Mouse (Mus musculus): ENCODE data around the gene Sar1a.

DNA sequence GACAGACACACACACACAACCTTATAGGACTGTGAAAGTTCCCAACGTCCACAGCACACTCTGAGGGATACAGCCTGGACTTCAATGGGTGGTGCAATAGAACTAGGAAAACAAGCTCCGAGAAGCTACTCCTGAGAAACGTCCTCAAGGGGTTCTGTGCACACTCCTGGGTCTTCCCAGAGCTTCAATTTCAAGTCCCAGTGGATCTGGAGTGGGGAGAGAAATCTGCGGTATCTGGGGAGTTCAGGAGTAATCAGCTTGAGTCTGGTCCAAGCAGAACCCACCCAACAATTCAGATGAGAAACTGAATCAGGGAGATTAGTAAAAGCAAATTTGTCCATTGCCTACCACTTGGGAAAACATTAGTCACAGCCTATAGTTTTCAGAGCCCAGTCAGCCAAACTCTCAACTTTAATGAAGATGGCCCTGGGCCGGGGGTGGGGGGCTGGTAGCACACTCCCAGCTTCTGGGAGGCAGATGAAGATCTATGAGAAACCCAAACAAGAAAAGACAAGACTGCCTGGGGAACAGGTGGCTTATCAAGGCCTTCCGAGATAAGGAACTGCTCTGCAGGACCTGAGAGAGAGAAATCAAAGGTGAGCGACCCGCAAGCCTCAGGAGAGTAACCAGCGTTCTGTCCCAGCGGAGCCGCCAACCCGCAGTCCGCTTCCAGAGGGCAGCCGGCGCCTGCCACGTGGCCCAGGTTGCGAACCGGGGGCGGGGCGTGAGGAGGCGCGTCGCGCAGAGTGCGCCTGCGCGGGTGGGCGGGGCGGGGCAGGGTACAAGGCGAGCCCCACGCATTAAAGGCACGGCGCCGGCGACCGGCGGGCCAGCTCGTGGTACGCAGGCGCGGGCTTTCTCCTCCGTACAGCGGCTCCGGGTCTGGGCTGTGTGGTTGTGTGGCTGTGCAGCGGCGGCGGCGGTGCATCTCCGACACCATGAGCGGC, 32.0 kb upstream of the Sar1a start, which contains the start of gene Ppa1:
- TF ChIP-seq CTCF (IDR thresholded peaks at IDR 0.05; ENCODE audit: low read depth) (no peak), EP300 (optimal IDR thresholded peaks at IDR 0.05) (no peak)
